Mouse (Mus musculus): ENCODE results near the gene Kctd4.
A peak's percentile ranks its signal among the peaks of the same experiment; 100 is the strongest.

Gene Kctd4

GRCm38 (mm10) chr14:75990936-75991335 is 36.1 kb downstream of the Kctd4 start:
- no peak for DNase-seq (ENCODE audit: low read depth, low spot score)

GRCm38 (mm10) chr14:75992371-75992770 is 37.6 kb downstream of the Kctd4 start:
- DNase-seq (ENCODE audit: low read depth, low spot score), result no peak

GRCm38 (mm10) chr14:75998082-75998481 is 43.3 kb downstream of the Kctd4 start:
- DNase-seq (ENCODE audit: low read depth, low spot score), result no peak

GRCm38 (mm10) chr14:76001781-76002180 is 47.0 kb downstream of the Kctd4 start:
- no peak for DNase-seq (ENCODE audit: low read depth, low spot score)

- no peak for DNase-seq (ENCODE audit: low read depth, low spot score)
These were observed 50.2 kb downstream of the Kctd4 start for GRCm38 (mm10) chr14:76005011-76005410.

GRCm38 (mm10) chr14:76008174-76008573 is 53.4 kb downstream of the Kctd4 start:
- DNase-seq (ENCODE audit: low read depth, low spot score), result no peak

- no peak for DNase-seq (ENCODE audit: low read depth, low spot score)
These were observed 54.4 kb downstream of the Kctd4 start for GRCm38 (mm10) chr14:76009185-76009584.

- DNase-seq (ENCODE audit: low read depth, low spot score), result peak; percentile 93
These were observed 55.6 kb downstream of the Kctd4 start, which contains the start of gene Gtf2f2 for GRCm38 (mm10) chr14:76010102-76011061. Gtf2f2 (minus strand) TSS chr14:76010865.

GRCm38 (mm10) chr14:76011062-76011457 is 56.3 kb downstream of the Kctd4 start:
- no peak for DNase-seq (ENCODE audit: low read depth, low spot score)

- no peak for DNase-seq (ENCODE audit: low read depth, low spot score)
These were observed 59.5 kb downstream of the Kctd4 start for GRCm38 (mm10) chr14:76014331-76014730.

Data from ZHBTc4 (cell line).